Mouse (Mus musculus) forebrain, embryonic 12.5 days (tissue): ENCODE measurements around the gene Patj. TPM values are rescaled to one million over a fixed set of nuclear protein-coding genes. Genes with fewer than 3 reads are reported as not detected.
A peak's percentile ranks its signal among the peaks of the same experiment; 100 is the strongest.

ENCODE experiments used
- ATAC-seq: fragments of 200-750 bp; cut with Nextera tagmentation; 2 replicates; pipeline ENCODE4 v1.8.0; 2017; ENCODE audit warnings: moderate TSS enrichment; ENCODE audit not compliant: low FRiP score
- H3K27ac ChIP-seq: fragments of 300-500 bp; sonication (generic); 2 replicates; pipeline ENCODE4 v1.5.1; 2016; ENCODE audit warnings: mild to moderate bottlenecking
- H3K27me3 ChIP-seq: fragments of 300-500 bp; sonication (generic); 2 replicates; pipeline ENCODE4 v1.6.1; 2016; ENCODE audit warnings: mild to moderate bottlenecking
- H3K36me3 ChIP-seq: fragments of 300-500 bp; sonication (generic); replicated peaks from 2 replicates; pipeline ENCODE4 v1.6.1; 2016; ENCODE audit warnings: mild to moderate bottlenecking
- H3K4me1 ChIP-seq: fragments of 300-500 bp; sonication (generic); 2 replicates; pipeline ENCODE4 v1.6.1; 2016
- H3K4me2 ChIP-seq: fragments of 300-500 bp; sonication (generic); 2 replicates; pipeline ENCODE4 v1.6.1; 2016; ENCODE audit warnings: mild to moderate bottlenecking, moderate library complexity
- H3K4me3 ChIP-seq: fragments of 300-500 bp; sonication (generic); replicated peaks from 2 replicates; pipeline ENCODE4 v1.5.1; 2016; ENCODE audit warnings: mild to moderate bottlenecking
- H3K9ac ChIP-seq: fragments of 300-500 bp; sonication (generic); 2 replicates; pipeline ENCODE4 v1.6.1; 2016; ENCODE audit warnings: mild to moderate bottlenecking
- H3K9me3 ChIP-seq: fragments of 300-500 bp; sonication (generic); 2 replicates; pipeline ENCODE4 v1.6.1; 2016
- WGBS: fragments of 180-500 bp; shearing (Covaris S2); methylation state at CpG from one replicate; pipeline ENCODE4 v1.1.7; 2016; 5-methylcytosine and 5-hydroxymethylcytosine counted together
- polyA plus RNA-seq: library from polyadenylated mRNA; unstranded; fragments of >200 nt; fragmentation: Nextera tagmentation; extraction: Ambion mirVana; gene quantifications from 2 replicates; pipeline ENCODE4 v1.2.1, GENCODE M21; 2016

Gene Patj
- polyA plus RNA-seq, 1 experiment from 2014 or later: 12.9 TPM

- Histone ChIP-seq H3K27me3 (no peaks in the 10 kb centered on the region), H3K4me1 (peaks cover 24% of the 10 kb centered on the region), H3K4me2 (no peak overlapping the region), H3K27ac (0 out of 2 replicates have a peak overlapping the region, but pooled peaks have one; percentile 6), H3K4me3 (no peak overlapping the region), H3K36me3 (no peaks in the 10 kb centered on the region), H3K9me3 (no peaks in the 10 kb centered on the region), H3K9ac (no peak overlapping the region)
- no peak for ATAC-seq
- 88% methylated on average over 6 of the region's 6 CpGs for WGBS
Observed at GRCm38 (mm10) chr4:98564196-98564865, 168.7 kb downstream of the Patj start.

DNA sequence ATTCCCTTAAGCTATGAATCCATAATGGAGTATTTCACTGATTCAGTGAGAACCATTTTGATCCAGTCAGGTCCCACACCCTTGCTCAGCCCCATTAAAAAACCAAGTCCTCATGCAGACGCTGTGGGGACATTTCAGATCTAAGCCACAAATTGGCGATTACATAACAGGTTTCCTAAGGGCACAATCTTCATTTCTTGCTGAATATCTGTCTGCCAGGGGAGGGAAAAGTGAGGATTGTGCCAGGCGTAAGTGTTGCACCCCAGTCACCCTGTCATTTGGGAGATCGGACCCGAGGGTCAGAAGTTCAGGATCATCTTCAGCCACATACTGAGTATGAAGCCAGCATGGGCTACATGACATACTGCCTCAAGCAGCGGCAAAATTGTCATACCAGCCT is 171.2 kb downstream of the Patj start:
- no peak overlapping the region for H3K27ac ChIP-seq
- H3K27me3 ChIP-seq: no peaks in the 10 kb centered on the region
- WGBS: 89% methylated on average over 6 of the region's 6 CpGs
- ATAC-seq: no peak
- no peaks in the 10 kb centered on the region for H3K36me3 ChIP-seq
- no peak overlapping the region for H3K9ac ChIP-seq
- peaks cover 11% of the 10 kb centered on the region; the same call in 1 of the 2 replicates for H3K4me1 ChIP-seq
- no peak overlapping the region for H3K4me3 ChIP-seq
- no peak overlapping the region for H3K4me2 ChIP-seq
- no peaks in the 10 kb centered on the region for H3K9me3 ChIP-seq

DNA sequence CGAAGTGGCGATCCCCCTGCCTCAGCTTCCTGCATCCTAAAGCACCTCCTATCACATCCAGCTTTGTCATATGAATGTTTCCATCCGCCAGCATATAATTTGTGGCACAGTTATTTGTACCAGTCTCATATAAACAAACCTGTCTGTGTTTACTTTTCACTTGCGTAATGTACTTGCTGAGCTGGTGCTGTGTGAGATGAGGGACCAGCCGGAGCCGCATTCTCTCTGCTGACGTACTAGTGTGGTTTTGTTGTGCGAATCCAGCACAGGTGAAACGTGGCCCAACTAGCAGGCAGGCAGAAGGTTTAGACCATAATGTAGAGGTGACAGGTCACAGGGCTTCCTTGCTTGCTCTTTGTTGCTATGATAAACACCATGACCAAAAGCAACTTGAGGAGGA is 171.9 kb downstream of the Patj start:
- 92% methylated on average over 9 of the region's 9 CpGs for WGBS
- no peaks in the 10 kb centered on the region for H3K9me3 ChIP-seq
- ATAC-seq: no peak

DNA sequence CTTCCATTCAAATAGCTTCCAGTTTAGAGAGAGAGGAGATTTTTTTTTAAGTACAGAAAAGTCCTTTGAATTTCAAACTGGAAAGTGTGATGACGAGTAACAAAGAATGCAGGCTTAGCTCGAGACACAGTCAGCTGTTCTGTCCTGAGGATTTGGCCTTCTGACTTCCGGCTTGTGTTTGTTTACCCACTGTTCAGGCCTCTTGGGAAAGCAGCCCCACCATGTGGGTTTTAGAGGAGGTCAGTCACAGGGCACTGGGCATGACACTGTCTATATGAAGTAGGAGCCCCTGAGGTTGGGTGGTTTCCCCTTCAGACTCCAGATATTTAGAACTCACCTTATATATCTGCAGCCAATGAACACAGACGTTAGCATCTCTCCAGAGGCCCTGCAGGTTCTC is 174.3 kb downstream of the Patj start:
- 48% methylated on average over 4 of the region's 4 CpGs for WGBS
- no peak overlapping the region for H3K4me3 ChIP-seq
- H3K36me3 ChIP-seq: no peaks in the 10 kb centered on the region
- no peaks in the 10 kb centered on the region for H3K9me3 ChIP-seq
- H3K27me3 ChIP-seq: no peaks in the 10 kb centered on the region
- no peak for ATAC-seq
- H3K27ac ChIP-seq: no peak overlapping the region
- no peak overlapping the region for H3K4me2 ChIP-seq
- H3K4me1 ChIP-seq: 0 out of 2 replicates have a peak, but pooled peaks cover 3% of the 10 kb centered on the region
- no peak overlapping the region for H3K9ac ChIP-seq

More for the DNA sequence above, 171.9 kb downstream of the Patj start:
- Histone ChIP-seq H3K4me3 (no peak overlapping the region), H3K36me3 (no peaks in the 10 kb centered on the region), H3K4me2 (no peak overlapping the region), H3K27ac (no peak overlapping the region), H3K4me1 (peaks cover 11% of the 10 kb centered on the region; the same call in 1 of the 2 replicates), H3K9ac (no peak overlapping the region), H3K27me3 (no peaks in the 10 kb centered on the region)

DNA sequence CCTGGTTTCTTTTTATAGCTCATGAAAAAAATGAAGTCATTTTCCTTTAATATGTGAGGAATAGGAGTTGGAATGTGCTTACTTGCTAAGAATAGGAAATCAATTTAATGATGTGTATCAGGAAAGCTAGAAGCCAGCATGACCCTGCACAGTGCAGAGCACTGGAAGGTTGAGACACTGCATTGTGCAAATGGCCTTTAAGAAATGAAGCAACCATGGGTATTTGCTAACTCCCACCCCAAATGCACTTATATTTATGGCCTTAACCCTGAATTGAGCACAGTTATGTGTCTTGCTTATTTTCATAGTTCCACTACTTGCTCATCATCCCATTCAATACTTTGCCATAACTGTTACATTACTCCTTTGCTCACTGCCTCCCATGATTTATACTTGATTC is 181.7 kb downstream of the Patj start:
- Histone ChIP-seq H3K9ac (no peak overlapping the region), H3K9me3 (no peaks in the 10 kb centered on the region), H3K27me3 (no peaks in the 10 kb centered on the region), H3K4me3 (no peak overlapping the region), H3K4me1 (peaks cover 18% of the 10 kb centered on the region), H3K27ac (peak overlapping the region; percentile 91), H3K36me3 (no peaks in the 10 kb centered on the region), H3K4me2 (no peak overlapping the region)
- no peak for ATAC-seq

DNA sequence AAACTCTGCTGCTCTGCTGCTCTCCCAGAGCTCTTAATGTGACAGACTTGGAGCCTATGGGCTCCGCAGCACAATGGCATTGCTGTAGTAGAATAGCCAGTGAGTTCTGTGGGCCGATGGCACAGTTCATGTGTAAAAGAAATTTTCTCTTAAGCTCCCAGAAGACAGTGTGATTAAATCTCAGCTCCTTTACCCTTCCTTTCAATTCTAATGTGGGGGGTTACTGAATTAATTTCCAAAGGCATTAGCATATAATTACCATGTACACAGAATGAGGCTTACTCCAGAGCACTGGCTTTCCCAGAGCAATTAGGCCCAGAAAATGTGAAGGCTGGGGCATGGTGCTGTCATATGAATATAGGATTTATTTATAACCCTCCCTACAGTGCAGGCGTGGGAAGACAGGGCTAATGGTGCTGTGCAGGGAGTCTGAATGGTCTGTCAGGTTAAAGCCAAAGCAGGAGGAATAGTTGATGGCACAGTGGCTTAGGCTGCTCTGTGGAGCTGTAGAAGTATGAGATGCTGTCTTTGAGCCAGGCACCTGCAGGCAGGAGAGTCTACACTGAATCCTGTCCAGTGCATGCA is 182.5 kb downstream of the Patj start:
- no peaks in the 10 kb centered on the region for H3K36me3 ChIP-seq
- 12% methylated on average over 3 of the region's 3 CpGs for WGBS
- H3K4me1 ChIP-seq: peaks cover 18% of the 10 kb centered on the region
- no peak overlapping the region for H3K4me3 ChIP-seq
- H3K9me3 ChIP-seq: no peaks in the 10 kb centered on the region
- no peak overlapping the region for H3K9ac ChIP-seq
- ATAC-seq: peak; percentile 98
- H3K27me3 ChIP-seq: no peaks in the 10 kb centered on the region
- H3K27ac ChIP-seq: peak overlapping the region; percentile 91
- H3K4me2 ChIP-seq: peak overlapping the region; percentile 17

GRCm38 (mm10) chr4:98581456-98581855 is 185.9 kb downstream of the Patj start:
- peak overlapping the region; percentile 70 for H3K27ac ChIP-seq
- no peaks in the 10 kb centered on the region for H3K9me3 ChIP-seq
- no peak overlapping the region for H3K4me3 ChIP-seq
- no peak overlapping the region for H3K4me2 ChIP-seq
- no peaks in the 10 kb centered on the region for H3K36me3 ChIP-seq
- ATAC-seq: no peak
- no peaks in the 10 kb centered on the region for H3K27me3 ChIP-seq
- H3K9ac ChIP-seq: no peak overlapping the region
- 39% methylated on average over 8 of the region's 8 CpGs for WGBS
- peaks cover 18% of the 10 kb centered on the region for H3K4me1 ChIP-seq

- Histone ChIP-seq H3K27ac (no peak overlapping the region), H3K36me3 (no peaks in the 10 kb centered on the region), H3K9ac (no peak overlapping the region), H3K4me2 (no peak overlapping the region), H3K4me3 (no peak overlapping the region), H3K4me1 (peaks cover 6% of the 10 kb centered on the region; the same call in 1 of the 2 replicates), H3K9me3 (no peaks in the 10 kb centered on the region), H3K27me3 (no peaks in the 10 kb centered on the region)
- WGBS: 71% methylated on average over 5 of the region's 5 CpGs
- ATAC-seq: no peak
Observed at GRCm38 (mm10) chr4:98584023-98584422, 188.4 kb downstream of the Patj start.

DNA sequence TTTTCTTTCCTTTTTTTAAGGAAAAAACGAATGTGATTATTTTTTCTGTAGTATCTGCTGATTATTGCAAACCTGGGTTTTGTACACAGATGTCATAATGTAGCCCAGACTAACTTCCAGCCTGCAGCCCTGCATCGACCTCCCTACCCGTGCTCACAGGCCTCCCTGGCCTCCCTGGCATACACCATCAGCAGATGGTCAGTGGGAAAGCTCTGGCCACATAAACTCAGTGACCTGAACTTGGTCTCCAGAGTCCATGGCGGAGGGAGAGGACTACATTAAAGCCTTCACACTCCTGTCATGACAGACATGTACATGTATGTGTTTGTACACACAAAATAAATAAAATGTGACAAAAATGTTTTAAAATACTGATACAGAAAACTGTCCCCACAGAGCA is 190.7 kb downstream of the Patj start:
- H3K9me3 ChIP-seq: no peaks in the 10 kb centered on the region
- ATAC-seq: no peak
- WGBS: 79% methylated on average over 4 of the region's 4 CpGs

GRCm38 (mm10) chr4:98587686-98588085 is 192.1 kb downstream of the Patj start:
- no peaks in the 10 kb centered on the region for H3K27me3 ChIP-seq
- no peak for ATAC-seq
- H3K4me1 ChIP-seq: no peaks in the 10 kb centered on the region
- WGBS: 65% methylated on average over 2 of the region's 2 CpGs
- H3K27ac ChIP-seq: no peak overlapping the region
- H3K9me3 ChIP-seq: no peaks in the 10 kb centered on the region
- H3K4me3 ChIP-seq: no peak overlapping the region
- H3K4me2 ChIP-seq: no peak overlapping the region
- no peak overlapping the region for H3K9ac ChIP-seq
- H3K36me3 ChIP-seq: no peaks in the 10 kb centered on the region; the same call in 1 of the 2 replicates

More for the DNA sequence above, 190.7 kb downstream of the Patj start:
- Histone ChIP-seq H3K27me3 (no peaks in the 10 kb centered on the region), H3K27ac (no peak overlapping the region), H3K36me3 (no peaks in the 10 kb centered on the region), H3K4me1 (peaks cover 4% of the 10 kb centered on the region; the same call in 1 of the 2 replicates), H3K4me3 (no peak overlapping the region), H3K4me2 (no peak overlapping the region), H3K9ac (no peak overlapping the region)

DNA sequence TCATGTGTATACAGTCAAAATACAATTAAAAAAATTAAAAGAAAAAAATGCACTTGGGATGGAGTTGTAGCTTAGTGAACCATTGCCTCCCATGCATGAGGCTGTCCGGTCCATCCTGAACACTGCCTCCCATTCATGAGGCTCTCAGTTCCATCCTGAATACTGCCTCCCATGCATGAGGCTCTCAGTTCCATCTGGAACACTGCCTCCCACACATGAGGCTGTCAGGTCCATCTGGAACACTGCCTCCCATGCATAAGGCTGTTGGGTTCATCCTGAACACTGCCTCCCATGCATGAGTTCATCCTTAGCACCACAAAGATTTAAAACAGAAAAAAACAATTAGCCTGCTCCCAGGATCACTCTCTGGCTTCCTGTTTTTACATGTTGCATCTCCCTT is 198.4 kb downstream of the Patj start:
- no peaks in the 10 kb centered on the region for H3K9me3 ChIP-seq
- H3K36me3 ChIP-seq: no peaks in the 10 kb centered on the region; the same call in 1 of the 2 replicates
- H3K4me1 ChIP-seq: peaks cover 6% of the 10 kb centered on the region; the same call in 1 of the 2 replicates
- ATAC-seq: no peak
- H3K4me2 ChIP-seq: no peak overlapping the region
- no peaks in the 10 kb centered on the region for H3K27me3 ChIP-seq
- H3K9ac ChIP-seq: no peak overlapping the region
- no peak overlapping the region for H3K4me3 ChIP-seq
- no peak overlapping the region for H3K27ac ChIP-seq
- WGBS: 96% methylated on average over 1 of the region's 1 CpGs

DNA sequence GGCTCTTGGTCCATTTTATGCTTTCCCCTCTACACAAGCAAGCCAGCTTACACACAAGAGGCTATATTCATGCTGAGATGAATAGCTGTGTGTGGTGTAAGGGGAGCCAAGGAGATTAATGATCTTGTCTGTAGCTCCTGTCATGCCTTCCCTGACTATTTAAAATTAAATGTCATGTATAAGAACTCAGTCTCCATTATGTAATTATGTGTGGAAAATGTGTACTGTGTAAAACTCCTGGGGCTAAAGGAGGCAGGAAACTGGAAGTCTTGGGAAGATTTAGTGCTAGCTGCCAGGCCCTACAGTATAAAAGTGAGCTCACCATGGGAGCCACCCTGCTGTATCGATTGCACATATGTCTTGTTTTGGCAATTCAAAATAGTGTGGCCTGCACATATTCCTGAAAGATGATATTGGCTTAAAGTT is 203.0 kb downstream of the Patj start:
- WGBS: 92% methylated on average over 1 of the region's 1 CpGs
- Histone ChIP-seq H3K36me3 (no peaks in the 10 kb centered on the region), H3K4me2 (no peak overlapping the region), H3K9me3 (no peaks in the 10 kb centered on the region), H3K4me1 (peaks cover 12% of the 10 kb centered on the region; the same call in 1 of the 2 replicates), H3K9ac (no peak overlapping the region), H3K4me3 (no peak overlapping the region), H3K27ac (no peak overlapping the region), H3K27me3 (no peaks in the 10 kb centered on the region)
- no peak for ATAC-seq

GRCm38 (mm10) chr4:98599358-98599757 is 203.8 kb downstream of the Patj start:
- H3K4me2 ChIP-seq: no peak overlapping the region
- H3K4me1 ChIP-seq: peaks cover 12% of the 10 kb centered on the region; the same call in 1 of the 2 replicates
- no peak overlapping the region for H3K9ac ChIP-seq
- WGBS: 63% methylated on average over 6 of the region's 6 CpGs
- H3K27me3 ChIP-seq: no peaks in the 10 kb centered on the region
- no peak for ATAC-seq
- no peaks in the 10 kb centered on the region for H3K36me3 ChIP-seq
- no peaks in the 10 kb centered on the region for H3K9me3 ChIP-seq
- H3K4me3 ChIP-seq: no peak overlapping the region
- no peak overlapping the region for H3K27ac ChIP-seq
